Mouse (Mus musculus): ENCODE results near the gene Batf3.

DNA sequence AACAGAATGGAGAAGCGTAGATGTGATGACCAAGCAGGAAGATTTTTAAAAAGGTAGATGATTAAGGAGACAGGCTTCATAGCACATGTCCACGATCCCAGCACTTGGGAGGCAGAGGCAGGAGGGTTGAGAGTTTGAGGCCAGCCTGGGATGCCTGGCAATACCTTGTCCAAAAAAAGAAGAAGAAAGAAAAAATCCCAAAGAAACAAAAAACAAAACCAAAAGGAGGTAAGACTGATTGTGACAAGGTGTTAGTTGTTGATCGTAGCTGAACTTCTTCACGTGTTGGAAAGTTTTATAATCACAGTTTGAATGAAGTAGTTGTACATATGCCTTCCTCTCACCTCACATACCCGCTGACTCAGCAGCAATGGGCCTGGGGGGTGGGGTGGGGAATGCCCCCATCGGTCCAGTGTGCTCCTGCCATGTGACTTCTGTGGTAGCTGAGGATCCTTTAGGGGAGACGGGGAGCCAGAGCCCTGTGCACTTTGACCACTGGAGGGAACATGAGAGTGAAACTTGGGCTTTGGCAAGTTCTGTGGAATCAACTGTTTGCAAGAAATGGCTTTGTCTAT, 11.3 kb upstream of the Batf3 start:
- TF ChIP-seq EP300 (IDR thresholded peaks at IDR 0.05; ENCODE audit: low read depth) (no peak), CTCF (IDR thresholded peaks at IDR 0.05; ENCODE audit: low read depth) (no peak)

All from liver, embryonic 14.5 days (tissue).